Mouse (Mus musculus) CD8-positive naive resting alpha-beta T cell, adult 2 months (primary cell): ENCODE results near the gene Mllt3.

Experiments used
- DNase-seq, 2 experiments: peaks; one replicate each; pipeline ENCODE4 v3.0.0; 2022; ENCODE audit warnings: low read depth in 2 of 2, low spot score in 2 of 2

Mllt3 gene

GRCm38 (mm10) chr4:87785132-87786074 lies 247.8 kb downstream of the Mllt3 start:
- DNase-seq: no peak

DNA sequence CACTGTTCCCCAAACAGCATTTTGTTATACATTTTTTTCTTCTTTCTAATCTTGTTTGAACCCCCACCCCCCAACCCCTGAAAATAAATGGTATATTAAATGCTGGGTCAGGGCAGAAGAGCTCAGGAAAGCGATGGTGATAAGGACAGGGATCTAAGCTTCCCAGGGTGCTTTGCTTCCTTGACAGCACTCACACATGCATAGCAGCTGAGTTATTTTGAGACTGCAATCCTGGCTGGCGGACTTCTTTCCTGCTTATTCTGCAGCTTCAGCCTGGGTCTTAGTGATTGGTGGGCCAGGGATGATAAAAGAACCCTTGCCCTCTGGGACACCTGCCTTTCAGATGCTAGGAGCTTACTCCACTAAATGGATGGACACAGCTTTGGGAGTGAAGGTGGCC lies 249.4 kb downstream of the Mllt3 start:
- DNase-seq: no peak

- no peak for DNase-seq
Observed at GRCm38 (mm10) chr4:87781971-87782370, 251.2 kb downstream of the Mllt3 start.

GRCm38 (mm10) chr4:87775721-87776120 lies 257.4 kb downstream of the Mllt3 start:
- no peak for DNase-seq

- no peak for DNase-seq
Observed at GRCm38 (mm10) chr4:87774515-87774914, 258.6 kb downstream of the Mllt3 start.

DNA sequence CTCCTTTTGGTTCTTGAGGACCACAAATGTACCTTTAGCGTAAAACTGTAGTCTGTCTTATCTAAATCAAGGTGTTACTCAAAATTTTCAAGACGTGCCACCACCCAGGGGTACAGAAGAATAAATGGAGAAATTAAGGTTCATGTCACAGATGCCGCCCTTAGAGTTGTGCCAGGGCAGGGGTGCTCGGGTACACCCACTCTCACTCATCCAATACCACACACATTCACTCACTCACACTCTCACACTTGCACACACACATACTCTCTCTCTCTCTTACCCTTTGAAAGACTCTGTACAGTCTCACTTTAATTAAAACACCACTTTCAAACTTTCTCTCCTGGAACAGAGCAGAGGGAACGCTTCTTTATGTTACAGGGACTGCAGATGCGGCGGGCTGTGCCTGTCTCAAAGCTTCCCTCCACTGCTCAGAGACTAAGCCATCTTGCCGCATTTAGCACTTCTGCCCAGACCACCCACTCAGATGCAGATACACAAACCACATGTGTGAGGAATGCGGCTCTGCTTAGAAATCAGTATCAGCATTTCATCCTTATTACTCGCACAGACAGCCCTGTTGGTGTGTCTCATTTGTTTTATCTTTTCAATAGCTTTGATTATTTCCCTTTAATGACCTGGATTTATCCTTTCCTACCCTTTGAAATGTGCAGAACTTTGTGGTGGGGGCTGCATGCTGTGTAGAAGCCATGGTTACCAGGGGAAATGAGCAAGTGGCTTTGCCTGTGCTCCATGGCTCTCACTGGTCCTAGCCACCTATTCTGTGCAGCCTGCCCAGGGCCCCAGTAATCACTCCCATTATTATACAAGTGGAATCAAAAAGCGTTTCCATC lies 265.2 kb downstream of the Mllt3 start:
- no peak for DNase-seq

GRCm38 (mm10) chr4:87765729-87766128 lies 267.4 kb downstream of the Mllt3 start:
- DNase-seq: no peak

GRCm38 (mm10) chr4:87761075-87761474 lies 272.1 kb downstream of the Mllt3 start:
- no peak for DNase-seq

- no peak for DNase-seq
Observed at GRCm38 (mm10) chr4:87760297-87760696, 272.9 kb downstream of the Mllt3 start.

DNA sequence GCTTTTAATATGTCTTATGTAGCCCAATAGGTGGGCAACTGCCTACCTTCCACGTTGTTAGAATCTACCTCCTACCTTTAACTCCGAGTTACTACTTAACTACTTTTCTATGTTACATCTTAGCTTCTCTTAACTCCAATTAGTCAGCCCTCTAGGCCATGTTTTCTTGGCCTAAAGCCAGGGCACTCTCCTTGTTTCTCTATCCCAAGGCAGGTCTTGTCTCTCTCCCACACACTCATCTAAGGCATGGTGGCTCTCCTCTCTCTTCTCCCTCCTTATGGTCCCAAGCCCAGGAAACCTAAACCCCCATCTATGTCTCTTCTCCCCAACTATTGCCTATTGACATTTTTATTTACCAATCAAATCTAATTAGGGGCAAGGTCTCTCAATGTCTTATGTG lies 273.5 kb downstream of the Mllt3 start:
- DNase-seq: no peak

GRCm38 (mm10) chr4:87759110-87759509 lies 274.1 kb downstream of the Mllt3 start:
- no peak for DNase-seq

- no peak for DNase-seq
Observed at GRCm38 (mm10) chr4:87751515-87751864, 281.7 kb downstream of the Mllt3 start.

DNA sequence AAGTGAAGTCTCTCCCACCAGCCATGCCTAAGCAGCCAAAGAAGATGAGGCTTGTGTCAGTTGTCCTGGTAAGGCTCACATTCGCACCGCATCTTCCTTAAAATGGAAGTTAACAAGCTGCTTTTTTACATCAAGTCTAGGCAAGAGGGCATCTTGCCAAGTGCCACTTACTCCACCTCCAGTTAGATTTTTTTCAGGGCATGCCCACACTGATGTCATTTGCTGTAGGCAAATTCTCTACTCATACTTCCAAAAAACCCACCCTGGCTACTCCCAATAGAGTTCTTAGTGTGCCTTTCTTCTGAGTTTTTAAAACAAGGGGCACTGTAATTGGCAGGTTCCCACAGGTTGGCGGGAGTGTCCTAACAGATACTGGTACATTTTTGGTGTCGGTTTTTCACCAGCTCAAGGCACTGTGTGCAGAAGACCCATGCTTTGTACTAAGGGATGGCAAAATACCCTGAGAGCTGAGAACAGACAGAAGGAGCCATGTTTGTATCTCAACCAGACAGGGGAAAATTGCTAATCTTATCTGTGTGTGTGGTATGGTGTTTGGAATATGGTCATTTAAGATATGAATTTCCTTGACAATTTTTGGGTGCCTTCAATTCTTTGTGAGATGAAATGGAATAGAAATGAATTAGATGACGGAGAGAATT lies 282.2 kb downstream of the Mllt3 start:
- DNase-seq: no peak

DNA sequence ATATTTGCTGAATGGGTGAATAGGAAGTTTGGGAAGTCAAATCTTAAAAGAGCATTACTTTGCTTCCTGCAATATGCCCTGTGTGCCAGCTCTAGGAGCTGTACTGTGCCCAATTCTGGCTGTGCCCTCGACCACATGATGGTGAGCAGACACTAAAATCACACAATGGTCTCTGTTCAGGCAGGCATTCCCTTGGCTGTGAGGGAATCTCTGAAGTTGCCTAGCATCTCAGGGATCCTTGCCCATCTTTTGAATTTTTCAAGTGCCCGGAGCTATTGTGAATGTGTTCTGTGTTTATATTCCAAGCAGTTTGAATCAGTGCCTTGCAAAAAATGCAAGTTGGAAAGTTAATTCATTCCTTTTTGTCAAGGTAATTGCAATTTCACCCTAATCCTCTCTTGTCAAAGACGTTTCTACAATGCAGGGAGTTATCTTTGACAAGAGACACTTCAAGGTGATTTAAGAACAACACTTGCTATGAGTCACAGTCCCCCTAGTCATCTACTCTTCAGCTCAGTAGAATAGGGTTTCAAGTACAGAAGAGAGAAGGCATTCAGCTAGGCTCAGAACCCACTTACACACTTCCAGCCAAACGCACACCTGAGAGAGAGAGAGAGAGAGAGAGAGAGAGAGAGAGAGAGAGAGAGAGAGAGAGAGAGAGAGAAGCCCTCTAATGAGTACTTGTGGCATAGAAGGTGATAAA lies 283.5 kb downstream of the Mllt3 start:
- DNase-seq: no peak

GRCm38 (mm10) chr4:87745016-87745645 lies 288.0 kb downstream of the Mllt3 start:
- no peak for DNase-seq

GRCm38 (mm10) chr4:87739524-87740128 lies 293.5 kb downstream of the Mllt3 start:
- DNase-seq: no peak

DNA sequence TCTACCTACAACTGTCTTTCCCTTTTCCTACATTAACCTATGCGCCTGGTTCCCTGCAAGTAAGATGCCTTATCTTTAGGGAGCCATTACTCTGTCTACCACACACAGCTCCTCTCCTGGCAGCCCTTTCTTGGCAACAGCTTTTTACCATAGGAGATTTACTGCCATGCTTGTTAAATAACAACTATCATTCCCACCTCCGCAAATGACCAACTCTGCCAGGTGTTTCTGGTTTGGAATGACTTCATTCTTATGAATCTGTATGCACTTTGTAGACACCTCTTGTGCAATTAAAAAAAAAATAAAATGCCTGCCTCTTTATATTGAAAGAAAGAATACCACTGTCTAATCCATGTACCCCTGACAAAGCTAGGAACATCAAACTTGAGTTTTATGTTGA lies 294.1 kb downstream of the Mllt3 start:
- DNase-seq: no peak

GRCm38 (mm10) chr4:87737201-87737806 lies 295.9 kb downstream of the Mllt3 start:
- no peak for DNase-seq

- no peak for DNase-seq
Observed at GRCm38 (mm10) chr4:87736779-87737178, 296.4 kb downstream of the Mllt3 start.
